In genomic region chr9:111009763-111010162, GRCm38 (mm10) we compare ENCODE assay signal across 20 mouse cellular contexts. TPM values are rescaled to one million over a fixed set of nuclear protein-coding genes. Genes with fewer than 3 reads are reported as not detected.
DNase-seq lines count a peak whose midpoint lies in the region; ATAC-seq lines count a peak whose summit lies in the region.
"Had no signal": no experiment of that assay in that cellular context is flagged by ENCODE, and none has a peak within 500 bp of the region (broad histone marks: within the 10 kb centered on the region; RNA-seq: fewer than 3 reads in every experiment).

No protein-coding gene starts in this region.

- peak; percentile 65; the same call in 1 of the 2 replicates for ATAC-seq in common myeloid progenitor, adult 5-6 weeks (replicated peaks; ENCODE audit: low read depth, poor library complexity, severe bottlenecking)
- peak; percentile 67 for ATAC-seq in megakaryocyte, adult 5-6 weeks (ENCODE audit: poor library complexity, severe bottlenecking)
- ATAC-seq: forebrain, embryonic 13.5 days; forebrain, embryonic 15.5 days; forebrain, postnatal 0 days; Patski had no signal

- DNase-seq in A20 (ENCODE audit: low read depth, low spot score), result peak; percentile 68
- DNase-seq in R1 (ENCODE audit: low read depth, low spot score), result peak; percentile 54
- DNase-seq in cerebellum, postnatal 14 days, result no peak
- DNase-seq in cerebellum, adult 11 months, result no peak
- no peak for DNase-seq in right cerebral cortex, adult 18-20 months
- no peak for DNase-seq in c-Kit-positive CD71-positive TER-119-positive erythroid progenitor cells, embryonic 14.5 days (ENCODE audit: low spot score)
- DNase-seq: adrenal gland, adult 2 months; adrenal gland, postnatal 10 days; adrenal gland, postnatal 25 days; cerebellum, adult 11-12 months; cerebellum, adult 2 months; cerebellum, adult 9-10 months; cerebellum, postnatal 10 days; cerebellum, postnatal 36 days; forebrain, postnatal 0 days had no signal

RNA-seq across cellular contexts. Expression of gene Ltf, which starts 9.3 kb away (rescaled TPM):
- total RNA-seq in common myeloid progenitor, adult 5-6 weeks (2017), result 52.3 and 80.1 TPM in 2 replicates
- total RNA-seq in megakaryocyte, adult 5-6 weeks (2015), result 1,347 and 1,763 TPM in 2 replicates
- 1,568 and 2,380 TPM in 2 replicates for total RNA-seq in megakaryocyte, adult 5-6 weeks (2017)

RNA-seq across cellular contexts. Expression of gene Rtp3, which starts 19.4 kb away (rescaled TPM):
- total RNA-seq in common myeloid progenitor, adult 5-6 weeks (2017), result not detected in 2 replicates
- total RNA-seq in megakaryocyte, adult 5-6 weeks (2015), result not detected in 2 replicates
- total RNA-seq in megakaryocyte, adult 5-6 weeks (2017), result not detected in 2 replicates
- total RNA-seq: forebrain, postnatal 0 days had no signal

RNA-seq across cellular contexts. Expression of gene Ccrl2, which starts 47.6 kb away (rescaled TPM):
- 9.6 and 10.5 TPM in 2 replicates for total RNA-seq in common myeloid progenitor, adult 5-6 weeks (2017)
- total RNA-seq in megakaryocyte, adult 5-6 weeks (2015), result 3.7 and 8.9 TPM in 2 replicates
- total RNA-seq in megakaryocyte, adult 5-6 weeks (2017), result 4.3 and 11.1 TPM in 2 replicates

RNA-seq across cellular contexts. Expression of gene Lrrc2, which starts 58.4 kb away (rescaled TPM):
- 0.32 and 1.7 TPM in 2 replicates for total RNA-seq in common myeloid progenitor, adult 5-6 weeks (2017)
- total RNA-seq in megakaryocyte, adult 5-6 weeks (2015), result not detected in 2 replicates
- 0.04 TPM in 1 of 2 replicates, not detected in the other for total RNA-seq in megakaryocyte, adult 5-6 weeks (2017)

Comparison
In these comparisons a context has a peak if more than half of its experiments do, and no peak if none do; other contexts are left out.
1. DNase-seq: peak in A20 (single experiment) and R1 (single experiment); none in cerebellum, postnatal 14 days (0 of 2), cerebellum, adult 11 months (single experiment), right cerebral cortex, adult 18-20 months (single experiment) and c-Kit-positive CD71-positive TER-119-positive erythroid progenitor cells, embryonic 14.5 days (single experiment).
2. RNA of gene Ltf, which starts 9.3 kb away (total RNA-seq): 1,347 to 2,380 TPM in megakaryocyte, adult 5-6 weeks; 52.3 to 80.1 TPM in common myeloid progenitor, adult 5-6 weeks; every median in the first group is over 10 times any median in the second.